Mouse (Mus musculus) neural tube, embryonic 11.5 days (tissue): ENCODE measurements around the gene Epb41. TPM values are rescaled to one million over a fixed set of nuclear protein-coding genes. Genes with fewer than 3 reads are reported as not detected.

Source experiments
- ATAC-seq: fragments of 200-750 bp; cut with Nextera tagmentation; 2 replicates; pipeline ENCODE4 v1.8.0; 2017; ENCODE audit warnings: moderate number of reproducible peaks, mild to moderate bottlenecking, moderate TSS enrichment, moderate library complexity; ENCODE audit not compliant: insufficient read depth, low FRiP score, low TSS enrichment
- DNase-seq: peaks from one replicate; pipeline ENCODE4 v3.0.0-alpha.2; 2015; ENCODE audit warnings: low spot score
- H3K27ac ChIP-seq: fragments of 300-500 bp; sonication (generic); 2 replicates; pipeline ENCODE4 v1.5.1; 2014; ENCODE audit warnings: low read depth, mild to moderate bottlenecking, low read length
- H3K27me3 ChIP-seq: fragments of 300-500 bp; sonication (generic); 2 replicates; pipeline ENCODE4 v1.6.1; 2014; ENCODE audit warnings: mild to moderate bottlenecking, low read length, mixed read lengths; ENCODE audit not compliant: control insufficient read depth, insufficient read depth
- H3K36me3 ChIP-seq: fragments of 300-500 bp; sonication (generic); 2 replicates; pipeline ENCODE4 v1.6.1; 2014; ENCODE audit warnings: mild to moderate bottlenecking, low read length, moderate library complexity, mixed read lengths; ENCODE audit not compliant: control insufficient read depth, insufficient read depth
- H3K4me1 ChIP-seq: fragments of 300-500 bp; sonication (generic); 2 replicates; pipeline ENCODE4 v1.6.1; 2014; ENCODE audit warnings: low read length, mixed read lengths; ENCODE audit not compliant: control insufficient read depth, insufficient read depth
- H3K4me2 ChIP-seq: fragments of 300-500 bp; sonication (generic); 2 replicates; pipeline ENCODE4 v1.6.1; 2014; ENCODE audit warnings: low read depth, mild to moderate bottlenecking, moderate library complexity
- H3K4me3 ChIP-seq: fragments of 300-500 bp; sonication (generic); 2 replicates; pipeline ENCODE4 v1.5.1; 2014; ENCODE audit warnings: low read depth, low read length
- H3K9ac ChIP-seq: fragments of 300-500 bp; sonication (generic); 2 replicates; pipeline ENCODE4 v1.6.1; 2014; ENCODE audit warnings: mild to moderate bottlenecking, low read length
- H3K9me3 ChIP-seq: fragments of 300-500 bp; sonication (generic); 2 replicates; pipeline ENCODE4 v1.6.1; 2016; ENCODE audit warnings: low read length; ENCODE audit not compliant: control insufficient read depth
- WGBS: fragments of 180-500 bp; shearing (Covaris S2); extraction: QIAGEN DNeasy Blood & Tissue Kit; methylation state at CpG from one replicate; pipeline ENCODE4 v1.1.7; 2014; 5-methylcytosine and 5-hydroxymethylcytosine counted together
- polyA plus RNA-seq: library from polyadenylated mRNA; unstranded; fragments of >200 nt; fragmentation: Nextera tagmentation; extraction: Ambion mirVana; gene quantifications from 2 replicates; pipeline ENCODE4 v1.2.1, GENCODE M21; 2014

The Epb41 gene
- polyA plus RNA-seq, 1 experiment from 2014 or later: 203 TPM

- no peaks in the 10 kb centered on the region for H3K27me3 ChIP-seq
- no peaks in the 10 kb centered on the region for H3K9me3 ChIP-seq
- H3K4me2 ChIP-seq: no peak overlapping the region
- 0 out of 2 replicates have a peak, but pooled peaks cover 2% of the 10 kb centered on the region for H3K36me3 ChIP-seq
- no peak for DNase-seq
- 79% methylated on average over 3 of the region's 3 CpGs for WGBS
- no peak overlapping the region for H3K27ac ChIP-seq
- no peaks in the 10 kb centered on the region for H3K4me1 ChIP-seq
- no peak for ATAC-seq
- H3K9ac ChIP-seq: no peak overlapping the region
- no peak overlapping the region for H3K4me3 ChIP-seq
Measured at GRCm38 (mm10) chr4:131993792-131994191, 81.3 kb downstream of the Epb41 start.

- Histone ChIP-seq H3K9ac (no peak overlapping the region), H3K27me3 (no peaks in the 10 kb centered on the region), H3K9me3 (no peaks in the 10 kb centered on the region), H3K27ac (no peak overlapping the region), H3K4me3 (no peak overlapping the region), H3K4me1 (no peaks in the 10 kb centered on the region), H3K4me2 (no peak overlapping the region), H3K36me3 (peaks cover 5% of the 10 kb centered on the region; the same call in 1 of the 2 replicates)
- 30% methylated on average over 4 of the region's 4 CpGs for WGBS
- ATAC-seq (no peak), DNase-seq (no peak)
Measured at GRCm38 (mm10) chr4:131982881-131983538, 92.1 kb downstream of the Epb41 start.

- no peaks in the 10 kb centered on the region for H3K27me3 ChIP-seq
Measured at GRCm38 (mm10) chr4:131981755-131982154, 93.4 kb downstream of the Epb41 start.

GRCm38 (mm10) chr4:131977201-131977600, 97.9 kb downstream of the Epb41 start:
- Histone ChIP-seq H3K4me3 (no peak overlapping the region), H3K4me1 (no peaks in the 10 kb centered on the region), H3K36me3 (peaks cover 16% of the 10 kb centered on the region), H3K9ac (no peak overlapping the region), H3K4me2 (no peak overlapping the region), H3K27ac (no peak overlapping the region), H3K27me3 (no peaks in the 10 kb centered on the region), H3K9me3 (no peaks in the 10 kb centered on the region)
- ATAC-seq: no peak
- 31% methylated on average over 4 of the region's 4 CpGs for WGBS
- peak; percentile 79 for DNase-seq

More at GRCm38 (mm10) chr4:131981755-131982154, 93.4 kb downstream of the Epb41 start:
- Histone ChIP-seq H3K27ac (no peak overlapping the region), H3K9me3 (no peaks in the 10 kb centered on the region), H3K4me1 (no peaks in the 10 kb centered on the region), H3K9ac (no peak overlapping the region), H3K4me3 (no peak overlapping the region), H3K4me2 (no peak overlapping the region), H3K36me3 (peaks cover 5% of the 10 kb centered on the region; the same call in 1 of the 2 replicates)
- no peak for DNase-seq
- ATAC-seq: no peak

- Histone ChIP-seq H3K9me3 (no peaks in the 10 kb centered on the region), H3K4me3 (no peak overlapping the region), H3K27ac (no peak overlapping the region), H3K9ac (no peak overlapping the region), H3K4me1 (no peaks in the 10 kb centered on the region), H3K36me3 (peaks cover 19% of the 10 kb centered on the region), H3K4me2 (no peak overlapping the region), H3K27me3 (no peaks in the 10 kb centered on the region)
- WGBS: 86% methylated on average over 7 of the region's 7 CpGs
- no peak for DNase-seq
- ATAC-seq: no peak
Measured at GRCm38 (mm10) chr4:131970244-131970853, 104.8 kb downstream of the Epb41 start.

GRCm38 (mm10) chr4:131968873-131969272, 106.2 kb downstream of the Epb41 start:
- Histone ChIP-seq H3K9ac (no peak overlapping the region), H3K9me3 (no peaks in the 10 kb centered on the region), H3K4me3 (no peak overlapping the region), H3K27me3 (no peaks in the 10 kb centered on the region), H3K27ac (no peak overlapping the region), H3K36me3 (peaks cover 14% of the 10 kb centered on the region), H3K4me1 (no peaks in the 10 kb centered on the region), H3K4me2 (no peak overlapping the region)
- DNase-seq (no peak), ATAC-seq (no peak)
- 93% methylated on average over 2 of the region's 2 CpGs for WGBS

- Histone ChIP-seq H3K36me3 (peaks cover 2% of the 10 kb centered on the region; the same call in 1 of the 2 replicates), H3K9ac (no peak overlapping the region), H3K9me3 (no peaks in the 10 kb centered on the region), H3K4me1 (no peaks in the 10 kb centered on the region), H3K4me2 (no peak overlapping the region), H3K27me3 (no peaks in the 10 kb centered on the region), H3K4me3 (no peak overlapping the region), H3K27ac (no peak overlapping the region)
- DNase-seq (no peak), ATAC-seq (no peak)
- WGBS: 77% methylated on average over 3 of the region's 3 CpGs
Measured at GRCm38 (mm10) chr4:131957161-131957560, 118.0 kb downstream of the Epb41 start.

- H3K4me1 ChIP-seq: no peaks in the 10 kb centered on the region
- H3K36me3 ChIP-seq: peaks cover 2% of the 10 kb centered on the region; the same call in 1 of the 2 replicates
- H3K27me3 ChIP-seq: no peaks in the 10 kb centered on the region
- WGBS: 58% methylated on average over 8 of the region's 8 CpGs
- H3K4me3 ChIP-seq: no peak overlapping the region
- H3K4me2 ChIP-seq: no peak overlapping the region
- ATAC-seq (no peak), DNase-seq (no peak)
- no peaks in the 10 kb centered on the region for H3K9me3 ChIP-seq
- H3K27ac ChIP-seq: 0 out of 2 replicates have a peak overlapping the region, but pooled peaks have one; percentile 6
- no peak overlapping the region for H3K9ac ChIP-seq
Measured at GRCm38 (mm10) chr4:131950657-131951056, 124.5 kb downstream of the Epb41 start.

GRCm38 (mm10) chr4:131949903-131950302, 125.2 kb downstream of the Epb41 start:
- 45% methylated on average over 5 of the region's 5 CpGs for WGBS
- Histone ChIP-seq H3K4me2 (no peak overlapping the region), H3K36me3 (no peaks in the 10 kb centered on the region; the same call in 1 of the 2 replicates), H3K27ac (no peak overlapping the region), H3K27me3 (no peaks in the 10 kb centered on the region), H3K9ac (no peak overlapping the region), H3K9me3 (no peaks in the 10 kb centered on the region), H3K4me3 (no peak overlapping the region), H3K4me1 (no peaks in the 10 kb centered on the region)
- ATAC-seq (no peak), DNase-seq (no peak)
